Comparison of ENCODE assay signal across 17 mouse cellular contexts in the genomic region with DNA sequence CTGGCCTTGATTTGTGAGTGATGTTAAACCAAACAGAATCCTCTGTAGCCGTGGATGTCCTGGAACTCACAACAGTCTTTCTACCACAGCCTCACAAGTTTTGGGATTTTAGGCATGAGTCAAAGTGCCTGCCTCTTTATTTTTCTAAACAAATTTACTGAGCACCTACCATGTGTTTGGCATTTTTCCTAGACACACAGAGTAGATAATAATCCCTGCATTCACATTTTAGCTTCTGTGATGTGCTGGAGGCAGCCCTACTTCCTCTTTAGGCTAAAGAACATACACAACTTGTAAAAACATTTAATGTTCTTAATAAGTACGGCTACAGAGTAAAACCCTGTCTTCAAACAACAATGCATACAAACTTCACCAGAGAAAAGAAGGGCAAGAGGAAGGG. TPM values are rescaled to one million over a fixed set of nuclear protein-coding genes. Genes with fewer than 3 reads are reported as not detected.
"Had no signal": no experiment of that assay in that cellular context is flagged by ENCODE, and none has a peak within 500 bp of the region (broad histone marks: within the 10 kb centered on the region; RNA-seq: fewer than 3 reads in every experiment).

No protein-coding gene starts in this region.

- H3K36me3 ChIP-seq: neural tube, embryonic 13.5 days; neural tube, embryonic 15.5 days; stomach, embryonic 15.5 days had no signal

- H3K9ac ChIP-seq: neural tube, embryonic 13.5 days; neural tube, embryonic 15.5 days; stomach, embryonic 15.5 days had no signal

- H3K4me3 ChIP-seq: neural tube, embryonic 13.5 days; neural tube, embryonic 15.5 days; stomach, embryonic 15.5 days had no signal

- H3K4me1 ChIP-seq: neural tube, embryonic 13.5 days; neural tube, embryonic 15.5 days; stomach, embryonic 15.5 days had no signal

- H3K27me3 ChIP-seq: stomach, embryonic 15.5 days had no signal

- H3K9me3 ChIP-seq: neural tube, embryonic 13.5 days; neural tube, embryonic 15.5 days; stomach, embryonic 15.5 days had no signal

- DNase-seq: retina, postnatal 1 day; right cerebral cortex, adult 18-20 months; right cerebral cortex, postnatal 14 days; right cerebral cortex, postnatal 25 days; right cerebral cortex, postnatal 4 days; spleen, adult 18-20 months; thymus, adult 18-20 months; thymus, adult 2 months; thymus, postnatal 14 days; thymus, postnatal 25 days; thymus, postnatal 36 days; thymus, postnatal 4 days had no signal

- H3K27ac ChIP-seq: neural tube, embryonic 13.5 days; neural tube, embryonic 15.5 days; stomach, embryonic 15.5 days; stomach, postnatal 0 days had no signal

RNA-seq across cellular contexts. Expression of a gene that starts 31.9 kb away (rescaled TPM):
- polyA plus RNA-seq: neural tube, embryonic 13.5 days; spleen, adult 2 months had no signal
